ENCODE assay signal across 14 mouse cellular contexts in the genomic region with DNA sequence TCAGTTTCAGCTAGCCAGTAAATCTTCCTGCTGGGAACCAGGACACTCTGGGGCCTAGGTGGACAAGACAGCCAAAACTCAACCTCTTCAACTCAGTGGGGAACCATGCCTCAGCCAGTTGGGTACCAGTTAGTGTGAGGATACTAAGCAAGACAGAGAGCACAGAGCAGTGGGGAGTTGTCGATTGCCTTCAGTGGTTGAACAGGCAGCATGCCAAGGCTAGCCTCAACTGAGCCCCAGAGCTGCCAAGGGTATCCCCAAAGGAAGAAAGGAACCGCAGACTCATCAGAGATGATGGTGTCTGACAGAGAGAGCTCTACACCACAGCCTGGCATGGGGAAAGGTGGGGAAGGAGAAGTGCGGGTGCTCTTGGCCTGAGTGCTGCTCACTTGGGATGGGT.
"Had no signal": no experiment of that assay in that cellular context is flagged by ENCODE, and none has a peak within 500 bp of the region (broad histone marks: within the 10 kb centered on the region; RNA-seq: fewer than 3 reads in every experiment).

No protein-coding gene starts in this region.

- H3K27ac ChIP-seq: limb, embryonic 10.5 days; liver, embryonic 15.5 days; midbrain, embryonic 12.5 days; neural tube, embryonic 13.5 days had no signal

- H3K9me3 ChIP-seq: limb, embryonic 10.5 days; liver, embryonic 15.5 days; midbrain, embryonic 12.5 days; neural tube, embryonic 13.5 days had no signal

- H3K9ac ChIP-seq: liver, embryonic 15.5 days; lung, embryonic 14.5 days; midbrain, embryonic 12.5 days; neural tube, embryonic 13.5 days had no signal

- ATAC-seq: midbrain, embryonic 16.5 days had no signal

- DNase-seq: kidney, postnatal 14 days; lung, embryonic 14.5 days; lung, postnatal 10 days; lung, postnatal 4 days; right cerebral cortex, adult 18-20 months; right cerebral cortex, postnatal 25 days; thymus, postnatal 4 days had no signal

- H3K4me1 ChIP-seq: limb, embryonic 10.5 days; midbrain, embryonic 12.5 days; neural tube, embryonic 13.5 days had no signal

- H3K4me2 ChIP-seq: liver, embryonic 11.5 days; liver, embryonic 15.5 days; lung, embryonic 14.5 days; midbrain, embryonic 12.5 days; neural tube, embryonic 13.5 days had no signal

- H3K4me3 ChIP-seq: limb, embryonic 10.5 days; liver, embryonic 15.5 days; megakaryocyte, embryonic 14.5 days; midbrain, embryonic 12.5 days; neural tube, embryonic 13.5 days had no signal

- H3K27me3 ChIP-seq: liver, embryonic 15.5 days; megakaryocyte, embryonic 14.5 days; midbrain, embryonic 12.5 days; neural tube, embryonic 13.5 days had no signal
